Mouse (Mus musculus): Measurements from ENCODE around the gene Cldn8. TPM values are rescaled to one million over a fixed set of nuclear protein-coding genes. Genes with fewer than 3 reads are reported as not detected.

Cldn8 gene
- polyA plus RNA-seq, 1 experiment: not detected

DNA sequence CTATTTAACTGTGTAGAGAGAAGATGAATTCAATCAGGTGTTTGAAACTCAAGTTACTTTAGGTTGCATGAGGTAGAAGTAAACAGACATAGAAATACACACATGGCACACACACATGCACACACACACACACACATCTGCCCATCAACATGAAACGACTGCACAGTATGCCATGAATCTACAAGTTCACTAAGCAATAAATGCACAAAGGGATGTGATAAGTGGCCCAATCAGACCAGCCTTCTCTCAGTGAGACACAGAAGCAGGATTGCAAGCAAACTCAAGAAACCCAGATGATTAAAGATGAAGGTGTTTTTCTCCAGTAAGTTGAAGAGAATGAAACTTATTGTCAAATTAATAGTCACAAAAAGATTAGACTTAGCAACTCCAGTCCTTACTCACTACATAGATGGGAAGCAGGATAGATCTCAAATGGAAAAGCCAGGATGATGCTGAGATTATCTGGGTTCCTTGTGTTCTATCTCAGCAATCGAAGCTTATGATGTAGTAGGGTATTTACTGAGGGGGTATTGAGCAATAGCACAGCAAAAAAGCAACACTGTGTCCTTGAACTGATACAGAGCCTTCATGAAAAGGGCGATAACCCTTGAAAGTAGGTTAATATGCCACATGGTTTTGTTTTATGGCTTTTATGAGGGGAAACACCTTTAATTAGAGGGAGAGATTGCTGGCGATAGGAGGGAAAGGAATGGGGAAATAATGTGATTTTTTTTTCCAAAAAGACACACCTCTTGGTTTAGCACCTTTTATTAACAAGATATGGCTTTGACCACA lies 13.1 kb upstream of the Cldn8 start:
- H3K4me3 ChIP-seq (ENCODE audit: insufficient read depth, low read length): no peak overlapping the region
- no peak for TF ChIP-seq CTCF (IDR thresholded peaks at IDR 0.05; ENCODE audit: extremely low read depth, insufficient read depth, low read length)
- no peak for TF ChIP-seq POLR2A (IDR thresholded peaks at IDR 0.05; ENCODE audit: extremely low read depth, insufficient read depth, low read length)
- no peak overlapping the region for H3K27ac ChIP-seq (ENCODE audit: insufficient read depth, low read length)
- no peaks in the 10 kb centered on the region for H3K4me1 ChIP-seq (ENCODE audit: control insufficient read depth, insufficient read depth, low read length)

GRCm38 (mm10) chr16:88572904-88573404 lies 10.0 kb upstream of the Cldn8 start:
- H3K4me3 ChIP-seq (ENCODE audit: insufficient read depth, low read length): no peak overlapping the region
- TF ChIP-seq POLR2A (IDR thresholded peaks at IDR 0.05; ENCODE audit: extremely low read depth, insufficient read depth, low read length) (no peak), CTCF (IDR thresholded peaks at IDR 0.05; ENCODE audit: extremely low read depth, insufficient read depth, low read length) (no peak)
- no peak overlapping the region for H3K27ac ChIP-seq (ENCODE audit: insufficient read depth, low read length)
- no peaks in the 10 kb centered on the region for H3K4me1 ChIP-seq (ENCODE audit: control insufficient read depth, insufficient read depth, low read length)

DNA sequence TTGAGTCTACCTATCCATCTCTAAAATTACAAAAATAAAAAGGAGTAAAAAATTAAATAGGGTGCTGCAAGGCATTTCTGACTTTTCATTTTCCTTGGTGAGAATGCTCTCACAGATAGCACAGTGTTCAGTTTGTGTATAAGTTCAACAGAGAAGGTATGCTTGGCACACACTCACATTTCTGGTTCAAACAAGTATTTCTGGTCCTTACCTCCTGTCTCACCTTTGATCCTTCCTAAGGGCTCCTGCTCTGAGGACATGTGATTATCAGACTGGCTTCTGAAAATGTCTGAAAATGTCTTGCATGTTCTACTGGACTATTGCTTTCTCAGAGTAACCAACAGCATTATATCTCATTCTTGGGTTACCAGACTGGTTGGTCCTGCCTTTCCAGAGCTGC lies 7.2 kb upstream of the Cldn8 start:
- TF ChIP-seq POLR2A (IDR thresholded peaks at IDR 0.05; ENCODE audit: extremely low read depth, insufficient read depth, low read length): no peak
- no peak for TF ChIP-seq CTCF (IDR thresholded peaks at IDR 0.05; ENCODE audit: extremely low read depth, insufficient read depth, low read length)
- Histone ChIP-seq H3K27ac (ENCODE audit: insufficient read depth, low read length) (no peak overlapping the region), H3K4me1 (ENCODE audit: control insufficient read depth, insufficient read depth, low read length) (no peaks in the 10 kb centered on the region), H3K4me3 (ENCODE audit: insufficient read depth, low read length) (no peak overlapping the region)

- H3K27ac ChIP-seq (ENCODE audit: insufficient read depth, low read length): no peak overlapping the region
- no peaks in the 10 kb centered on the region for H3K4me1 ChIP-seq (ENCODE audit: control insufficient read depth, insufficient read depth, low read length)
- TF ChIP-seq CTCF (IDR thresholded peaks at IDR 0.05; ENCODE audit: extremely low read depth, insufficient read depth, low read length) (no peak), POLR2A (IDR thresholded peaks at IDR 0.05; ENCODE audit: extremely low read depth, insufficient read depth, low read length) (no peak)
- H3K4me3 ChIP-seq (ENCODE audit: insufficient read depth, low read length): no peak overlapping the region
These were observed 6.7 kb upstream of the Cldn8 start for GRCm38 (mm10) chr16:88569732-88570131.

- Histone ChIP-seq H3K27ac (ENCODE audit: insufficient read depth, low read length) (no peak overlapping the region), H3K4me3 (ENCODE audit: insufficient read depth, low read length) (no peak overlapping the region), H3K4me1 (ENCODE audit: control insufficient read depth, insufficient read depth, low read length) (no peaks in the 10 kb centered on the region)
- TF ChIP-seq POLR2A (IDR thresholded peaks at IDR 0.05; ENCODE audit: extremely low read depth, insufficient read depth, low read length): no peak
- no peak for TF ChIP-seq CTCF (IDR thresholded peaks at IDR 0.05; ENCODE audit: extremely low read depth, insufficient read depth, low read length)
These were observed 6.1 kb upstream of the Cldn8 start for GRCm38 (mm10) chr16:88569096-88569495.

- Histone ChIP-seq H3K4me1 (ENCODE audit: control insufficient read depth, insufficient read depth, low read length) (no peaks in the 10 kb centered on the region), H3K27ac (ENCODE audit: insufficient read depth, low read length) (no peak overlapping the region), H3K4me3 (ENCODE audit: insufficient read depth, low read length) (no peak overlapping the region)
- TF ChIP-seq CTCF (IDR thresholded peaks at IDR 0.05; ENCODE audit: extremely low read depth, insufficient read depth, low read length) (no peak), POLR2A (IDR thresholded peaks at IDR 0.05; ENCODE audit: extremely low read depth, insufficient read depth, low read length) (no peak)
These were observed 1.3 kb downstream of the Cldn8 start for GRCm38 (mm10) chr16:88561617-88562164.

GRCm38 (mm10) chr16:88542488-88542887 lies 20.5 kb downstream of the Cldn8 start:
- H3K27ac ChIP-seq (ENCODE audit: insufficient read depth, low read length): no peak overlapping the region
- H3K4me3 ChIP-seq (ENCODE audit: insufficient read depth, low read length): no peak overlapping the region
- no peaks in the 10 kb centered on the region for H3K4me1 ChIP-seq (ENCODE audit: control insufficient read depth, insufficient read depth, low read length)
- TF ChIP-seq CTCF (IDR thresholded peaks at IDR 0.05; ENCODE audit: extremely low read depth, insufficient read depth, low read length) (no peak), POLR2A (IDR thresholded peaks at IDR 0.05; ENCODE audit: extremely low read depth, insufficient read depth, low read length) (no peak)

DNA sequence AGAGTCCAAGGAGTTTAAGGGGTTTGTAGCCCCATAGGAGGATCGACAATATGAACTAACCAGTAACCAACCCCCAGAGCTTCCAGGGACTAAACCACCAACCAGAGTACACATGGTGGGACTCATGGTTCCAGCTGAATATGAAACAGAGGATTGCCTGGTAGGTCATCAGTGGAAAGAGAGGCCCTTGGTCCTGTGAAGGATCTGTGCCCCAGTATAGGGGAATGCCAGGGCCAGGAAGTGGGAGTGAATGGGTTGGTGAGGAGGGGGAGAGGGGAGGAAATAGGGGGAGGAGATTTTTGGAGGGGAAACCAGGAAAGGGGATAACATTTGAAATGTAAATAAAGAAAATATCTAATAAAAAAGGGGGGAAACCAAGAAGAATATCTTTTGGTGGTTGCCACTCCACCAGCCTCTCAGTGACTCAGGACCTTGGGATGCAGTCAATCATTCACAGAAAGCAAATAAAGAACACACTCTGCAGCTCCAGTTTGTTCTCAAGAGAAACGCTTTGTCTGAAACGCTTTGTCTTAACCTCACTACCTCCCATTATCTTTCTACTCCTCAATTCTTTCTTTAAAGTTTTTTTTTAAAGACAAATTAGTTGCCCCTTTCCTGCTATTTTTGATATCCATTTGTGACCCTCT lies 23.0 kb downstream of the Cldn8 start:
- H3K4me3 ChIP-seq (ENCODE audit: insufficient read depth, low read length): no peak overlapping the region
- H3K4me1 ChIP-seq (ENCODE audit: control insufficient read depth, insufficient read depth, low read length): no peaks in the 10 kb centered on the region
- TF ChIP-seq CTCF (IDR thresholded peaks at IDR 0.05; ENCODE audit: extremely low read depth, insufficient read depth, low read length) (no peak), POLR2A (IDR thresholded peaks at IDR 0.05; ENCODE audit: extremely low read depth, insufficient read depth, low read length) (no peak)
- no peak overlapping the region for H3K27ac ChIP-seq (ENCODE audit: insufficient read depth, low read length)

DNA sequence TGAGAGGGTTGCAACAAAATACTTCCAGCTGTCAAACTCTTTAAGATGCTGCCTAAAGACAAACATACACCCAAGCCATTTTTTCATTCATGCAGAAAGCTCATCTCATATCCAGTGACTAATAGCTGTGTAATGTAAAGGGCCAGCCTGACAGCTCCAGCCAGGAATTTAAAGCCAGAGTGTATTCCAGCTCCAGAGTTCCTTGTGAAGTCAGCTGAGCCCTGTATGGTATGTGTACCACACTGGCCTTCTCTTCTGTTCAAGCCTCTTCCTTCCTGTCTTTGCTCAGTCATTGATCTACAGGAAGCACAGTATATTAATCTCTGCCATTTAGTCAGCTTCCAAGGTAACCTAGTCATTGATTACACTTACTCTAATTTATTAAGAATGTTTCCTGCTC lies 51.6 kb downstream of the Cldn8 start:
- H3K4me3 ChIP-seq (ENCODE audit: insufficient read depth, low read length): no peak overlapping the region
- no peaks in the 10 kb centered on the region for H3K4me1 ChIP-seq (ENCODE audit: control insufficient read depth, insufficient read depth, low read length)
- TF ChIP-seq CTCF (IDR thresholded peaks at IDR 0.05; ENCODE audit: extremely low read depth, insufficient read depth, low read length) (no peak), POLR2A (IDR thresholded peaks at IDR 0.05; ENCODE audit: extremely low read depth, insufficient read depth, low read length) (no peak)
- H3K27ac ChIP-seq (ENCODE audit: insufficient read depth, low read length): no peak overlapping the region

Other genes starting within 250 kb of the Cldn8 start
- gene Cldn17, start 56.2 kb downstream of the Cldn8 start, polyA plus RNA-seq (2012; rRNA removed): not detected in 2 replicates
- not detected in 2 replicates for gene Krtap24-1, start 49.1 kb upstream of the Cldn8 start, polyA plus RNA-seq (2012; rRNA removed)
- gene 2310079G19Rik, start 64.5 kb upstream of the Cldn8 start, polyA plus RNA-seq (2012; rRNA removed): not detected in 2 replicates
- not detected in 2 replicates for gene Krtap26-1, start 84.6 kb upstream of the Cldn8 start, polyA plus RNA-seq (2012; rRNA removed)
- not detected in 2 replicates for gene Krtap27-1, start 108.5 kb upstream of the Cldn8 start, polyA plus RNA-seq (2012; rRNA removed)
- gene 2310061N02Rik, start 144.8 kb upstream of the Cldn8 start, polyA plus RNA-seq (2012; rRNA removed): not detected in 2 replicates
- gene Krtap13-1, start 165.7 kb upstream of the Cldn8 start, polyA plus RNA-seq (2012; rRNA removed): not detected in 2 replicates
- not detected in 2 replicates for gene Krtap13, start 188.5 kb upstream of the Cldn8 start, polyA plus RNA-seq (2012; rRNA removed)
- not detected in 2 replicates for gene 2310034C09Rik, start 195.7 kb upstream of the Cldn8 start, polyA plus RNA-seq (2012; rRNA removed)
- gene 2310057N15Rik, start 211.0 kb upstream of the Cldn8 start, polyA plus RNA-seq (2012; rRNA removed): not detected in 2 replicates
- not detected in 2 replicates for gene Gm5965, start 214.7 kb upstream of the Cldn8 start, polyA plus RNA-seq (2012; rRNA removed)
- gene Gm20741, start 249.0 kb upstream of the Cldn8 start, polyA plus RNA-seq (2012; rRNA removed): not detected in 2 replicates

All from cortical plate, adult 2 months (tissue).